ENCODE assay signal across 39 mouse cellular contexts in genomic region chr1:163700571-163700970, GRCm38 (mm10). TPM values are rescaled to one million over a fixed set of nuclear protein-coding genes. Genes with fewer than 3 reads are reported as not detected.
"Had no signal": no experiment of that assay in that cellular context is flagged by ENCODE, and none has a peak within 500 bp of the region (broad histone marks: within the 10 kb centered on the region; RNA-seq: fewer than 3 reads in every experiment).

No protein-coding gene starts in this region.

- DNase-seq: heart, postnatal 10 days; heart, postnatal 14 days; heart, postnatal 36 days; heart, postnatal 4 days; kidney, adult 11 months; kidney, adult 18-20 months; kidney, adult 2 months; kidney, adult 8-10 months; kidney, adult 9 months; kidney, postnatal 10 days; kidney, postnatal 14 days; kidney, postnatal 25 days; kidney, postnatal 36 days; kidney, postnatal 4 days; layer of hippocampus, adult 9-11 months; layer of hippocampus, postnatal 36 days had no signal

- H3K27ac ChIP-seq: heart, embryonic 10.5 days; heart, embryonic 13.5 days; heart, embryonic 15.5 days; hindbrain, embryonic 10.5 days; hindbrain, embryonic 12.5 days; hindbrain, embryonic 13.5 days; hindbrain, embryonic 14.5 days; hindbrain, embryonic 15.5 days; hindbrain, postnatal 0 days; intestine, embryonic 15.5 days; kidney, embryonic 15.5 days; kidney, postnatal 0 days; layer of hippocampus, adult 2 months had no signal

- H3K27me3 ChIP-seq: heart, embryonic 12.5 days; heart, embryonic 13.5 days; heart, embryonic 15.5 days; hindbrain, embryonic 12.5 days; hindbrain, embryonic 13.5 days; hindbrain, embryonic 15.5 days; intestine, embryonic 15.5 days; kidney, embryonic 15.5 days had no signal

- H3K36me3 ChIP-seq: heart, embryonic 10.5 days; heart, embryonic 12.5 days; heart, embryonic 13.5 days; heart, embryonic 15.5 days; hindbrain, embryonic 10.5 days; hindbrain, embryonic 12.5 days; hindbrain, embryonic 13.5 days; hindbrain, embryonic 15.5 days; intestine, embryonic 15.5 days; kidney, embryonic 15.5 days had no signal

- H3K4me1 ChIP-seq: heart, embryonic 15.5 days; hindbrain, embryonic 10.5 days; hindbrain, embryonic 12.5 days; hindbrain, embryonic 13.5 days; hindbrain, embryonic 15.5 days; intestine, embryonic 15.5 days; kidney, embryonic 15.5 days had no signal

- H3K9ac ChIP-seq: heart, embryonic 12.5 days; heart, embryonic 13.5 days; heart, embryonic 15.5 days; hindbrain, embryonic 12.5 days; hindbrain, embryonic 13.5 days; hindbrain, embryonic 14.5 days; hindbrain, embryonic 15.5 days; intestine, embryonic 15.5 days; kidney, embryonic 15.5 days had no signal

- H3K9me3 ChIP-seq: heart, embryonic 10.5 days; heart, embryonic 12.5 days; heart, embryonic 13.5 days; heart, embryonic 15.5 days; hindbrain, embryonic 10.5 days; hindbrain, embryonic 12.5 days; hindbrain, embryonic 13.5 days; hindbrain, embryonic 15.5 days; intestine, embryonic 15.5 days; kidney, embryonic 15.5 days had no signal

- H3K4me2 ChIP-seq: heart, embryonic 11.5 days; heart, embryonic 12.5 days; heart, embryonic 13.5 days; heart, embryonic 15.5 days; hindbrain, embryonic 12.5 days; hindbrain, embryonic 13.5 days; hindbrain, embryonic 14.5 days; hindbrain, embryonic 15.5 days; intestine, embryonic 15.5 days; kidney, embryonic 15.5 days had no signal

- H3K4me3 ChIP-seq: heart, embryonic 10.5 days; heart, embryonic 12.5 days; heart, embryonic 13.5 days; heart, embryonic 15.5 days; hindbrain, embryonic 10.5 days; hindbrain, embryonic 12.5 days; hindbrain, embryonic 13.5 days; hindbrain, embryonic 15.5 days; intestine, embryonic 15.5 days; kidney, embryonic 15.5 days; layer of hippocampus, adult 2 months had no signal

- ATAC-seq: hindbrain, embryonic 16.5 days; hindbrain, postnatal 0 days; inflammation-experienced regulatory T-cells, adult 6 months; intestine, embryonic 15.5 days; intestine, embryonic 16.5 days; intestine, postnatal 0 days had no signal

RNA-seq across cellular contexts. Expression of gene Mettl11b, which starts 24.5 kb away (rescaled TPM):
- polyA plus RNA-seq: heart, embryonic 10.5 days; heart, embryonic 13.5 days; heart, embryonic 16.5 days; hindbrain, embryonic 14.5 days; hindbrain, embryonic 16.5 days; hindbrain, postnatal 0 days; inflammation-experienced regulatory T-cells, adult 6 months; intestine, embryonic 14.5 days; intestine, embryonic 15.5 days; intestine, embryonic 16.5 days; intestine, postnatal 0 days; kidney, adult 2 months; kidney, embryonic 14.5 days; large intestine, adult 2 months had no signal
